Mouse (Mus musculus): ENCODE results near the gene Fblim1. TPM values are rescaled to one million over a fixed set of nuclear protein-coding genes. Genes with fewer than 3 reads are reported as not detected.

Gene Fblim1
- polyA plus RNA-seq, 1 experiment from 2014 or later, result 4.0 TPM

GRCm38 (mm10) chr4:141641353-141641771, 35.5 kb upstream of the Fblim1 start:
- Histone ChIP-seq H3K27me3 (replicated peaks) (no peaks in the 10 kb centered on the region), H3K36me3 (peaks cover 47% of the 10 kb centered on the region), H3K9me3 (replicated peaks) (no peaks in the 10 kb centered on the region), H3K4me2 (no peak overlapping the region), H3K27ac (no peak overlapping the region), H3K4me3 (no peak overlapping the region), H3K9ac (no peak overlapping the region), H3K4me1 (no peaks in the 10 kb centered on the region)
- WGBS (ENCODE audit: insufficient replicate concordance), result 83% methylated on average over 7 of the region's 7 CpGs
- no peak for ATAC-seq

DNA sequence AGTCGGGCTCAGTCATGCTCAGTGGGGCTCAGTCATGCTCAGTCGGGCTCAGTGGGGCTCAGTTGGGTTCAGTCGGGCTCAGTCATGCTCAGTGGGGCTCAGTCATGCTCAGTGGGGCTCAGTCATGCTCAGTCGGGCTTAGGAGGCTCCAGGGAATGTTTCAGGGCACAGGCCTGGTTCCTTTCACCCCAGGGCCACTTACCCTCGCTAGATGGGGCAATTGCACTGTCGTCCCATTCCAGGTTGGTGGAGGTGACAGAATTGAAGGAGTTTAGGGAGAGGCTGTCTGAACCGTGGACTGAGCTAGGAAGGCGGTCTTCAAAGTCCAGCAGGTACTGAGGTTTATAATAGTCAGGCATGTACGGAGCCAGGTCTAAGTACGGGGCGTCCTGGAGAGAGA, 33.6 kb upstream of the Fblim1 start:
- no peak for ATAC-seq
- H3K36me3 ChIP-seq, result peaks cover 47% of the 10 kb centered on the region
- no peak overlapping the region for H3K4me2 ChIP-seq
- 70% methylated on average over 11 of the region's 11 CpGs for WGBS (ENCODE audit: insufficient replicate concordance)
- no peaks in the 10 kb centered on the region for H3K4me1 ChIP-seq
- H3K27ac ChIP-seq, result no peak overlapping the region
- no peaks in the 10 kb centered on the region for H3K9me3 ChIP-seq (replicated peaks)
- no peaks in the 10 kb centered on the region for H3K27me3 ChIP-seq (replicated peaks)
- no peak overlapping the region for H3K4me3 ChIP-seq
- no peak overlapping the region for H3K9ac ChIP-seq

GRCm38 (mm10) chr4:141636693-141637092, 30.8 kb upstream of the Fblim1 start:
- ATAC-seq, result no peak
- WGBS (ENCODE audit: insufficient replicate concordance), result 96% methylated on average over 5 of the region's 5 CpGs
- H3K4me1 ChIP-seq, result no peaks in the 10 kb centered on the region
- peaks cover 58% of the 10 kb centered on the region for H3K36me3 ChIP-seq
- no peaks in the 10 kb centered on the region for H3K9me3 ChIP-seq (replicated peaks)
- no peak overlapping the region for H3K27ac ChIP-seq
- H3K4me2 ChIP-seq, result no peak overlapping the region
- no peak overlapping the region for H3K4me3 ChIP-seq
- H3K27me3 ChIP-seq (replicated peaks), result no peaks in the 10 kb centered on the region
- H3K9ac ChIP-seq, result no peak overlapping the region

DNA sequence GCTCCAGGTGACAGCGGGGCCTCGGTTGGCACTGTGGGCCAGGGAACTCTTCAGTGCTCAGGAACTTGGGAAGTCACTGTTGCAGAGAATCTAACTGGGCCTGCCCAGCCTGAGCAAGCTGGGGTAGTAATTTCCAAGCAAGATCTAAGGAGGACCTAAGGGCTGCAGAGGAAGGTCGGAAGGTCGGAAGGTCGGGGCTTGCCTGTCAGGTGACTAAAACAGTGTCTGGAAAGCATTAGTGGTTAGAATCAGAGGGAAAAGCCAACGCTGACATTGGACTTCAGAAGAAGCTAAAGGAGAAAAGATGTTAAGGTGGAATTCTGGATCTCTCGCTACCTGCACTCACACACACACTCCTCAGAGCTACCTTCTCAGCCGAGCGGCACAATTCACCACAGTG, 30.1 kb upstream of the Fblim1 start:
- ATAC-seq, result no peak
- Histone ChIP-seq H3K27me3 (replicated peaks) (no peaks in the 10 kb centered on the region), H3K9ac (no peak overlapping the region), H3K4me1 (no peaks in the 10 kb centered on the region), H3K9me3 (replicated peaks) (no peaks in the 10 kb centered on the region), H3K36me3 (peaks cover 58% of the 10 kb centered on the region), H3K4me2 (no peak overlapping the region), H3K27ac (no peak overlapping the region), H3K4me3 (no peak overlapping the region)
- WGBS (ENCODE audit: insufficient replicate concordance), result 80% methylated on average over 9 of the region's 9 CpGs

GRCm38 (mm10) chr4:141632111-141632873, 26.4 kb upstream of the Fblim1 start:
- Histone ChIP-seq H3K27me3 (replicated peaks) (no peaks in the 10 kb centered on the region), H3K9ac (no peak overlapping the region), H3K4me2 (no peak overlapping the region), H3K9me3 (replicated peaks) (no peaks in the 10 kb centered on the region), H3K4me1 (no peaks in the 10 kb centered on the region), H3K27ac (no peak overlapping the region), H3K4me3 (no peak overlapping the region), H3K36me3 (peaks cover 71% of the 10 kb centered on the region)
- WGBS (ENCODE audit: insufficient replicate concordance), result 87% methylated on average over 21 of the region's 21 CpGs
- ATAC-seq, result no peak

DNA sequence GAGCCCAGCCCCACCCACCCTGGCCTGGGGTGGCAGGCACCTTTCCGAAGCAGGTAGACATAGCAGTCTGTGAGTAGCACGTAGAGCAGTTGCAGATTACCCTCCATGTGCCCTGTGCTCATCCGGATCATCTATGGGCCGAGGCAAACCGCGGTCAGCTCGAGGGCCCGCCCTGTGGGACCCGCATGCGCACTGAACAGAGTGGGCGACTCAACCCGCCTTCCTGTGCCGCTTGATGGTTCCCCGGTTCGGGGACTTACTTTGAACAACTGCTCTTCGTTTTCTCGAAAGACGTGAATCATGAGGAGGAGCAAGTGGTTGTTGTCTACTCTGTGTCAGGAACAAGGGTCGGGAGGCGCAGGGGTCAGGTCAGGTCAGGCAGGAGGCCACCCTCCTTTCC, 25.4 kb upstream of the Fblim1 start:
- Histone ChIP-seq H3K27me3 (replicated peaks) (no peaks in the 10 kb centered on the region), H3K9me3 (replicated peaks) (no peaks in the 10 kb centered on the region), H3K4me1 (no peaks in the 10 kb centered on the region), H3K4me2 (no peak overlapping the region), H3K9ac (no peak overlapping the region), H3K27ac (no peak overlapping the region), H3K4me3 (no peak overlapping the region), H3K36me3 (peaks cover 71% of the 10 kb centered on the region)
- no peak for ATAC-seq
- WGBS (ENCODE audit: insufficient replicate concordance), result 84% methylated on average over 20 of the region's 20 CpGs

GRCm38 (mm10) chr4:141630021-141630420, 24.1 kb upstream of the Fblim1 start:
- H3K27ac ChIP-seq, result no peak overlapping the region
- no peaks in the 10 kb centered on the region for H3K9me3 ChIP-seq (replicated peaks)
- no peak overlapping the region for H3K9ac ChIP-seq
- no peaks in the 10 kb centered on the region for H3K27me3 ChIP-seq (replicated peaks)
- WGBS (ENCODE audit: insufficient replicate concordance), result 85% methylated on average over 11 of the region's 11 CpGs
- ATAC-seq, result no peak
- H3K36me3 ChIP-seq, result peaks cover 75% of the 10 kb centered on the region
- no peak overlapping the region for H3K4me3 ChIP-seq
- peaks cover 10% of the 10 kb centered on the region; the same call in 1 of the 2 replicates for H3K4me1 ChIP-seq
- no peak overlapping the region for H3K4me2 ChIP-seq

GRCm38 (mm10) chr4:141628661-141629060, 22.8 kb upstream of the Fblim1 start:
- H3K27ac ChIP-seq, result no peak overlapping the region
- no peak overlapping the region for H3K4me3 ChIP-seq
- no peak overlapping the region for H3K9ac ChIP-seq
- 73% methylated on average over 14 of the region's 14 CpGs for WGBS (ENCODE audit: insufficient replicate concordance)
- H3K9me3 ChIP-seq (replicated peaks), result no peaks in the 10 kb centered on the region
- peaks cover 70% of the 10 kb centered on the region for H3K36me3 ChIP-seq
- no peak for ATAC-seq
- peaks cover 19% of the 10 kb centered on the region for H3K4me1 ChIP-seq
- no peak overlapping the region for H3K4me2 ChIP-seq
- no peaks in the 10 kb centered on the region for H3K27me3 ChIP-seq (replicated peaks)

- H3K4me3 ChIP-seq, result no peak overlapping the region
- 81% methylated on average over 5 of the region's 5 CpGs for WGBS (ENCODE audit: insufficient replicate concordance)
- no peaks in the 10 kb centered on the region for H3K27me3 ChIP-seq (replicated peaks)
- ATAC-seq, result no peak
- peaks cover 24% of the 10 kb centered on the region for H3K4me1 ChIP-seq
- no peak overlapping the region for H3K4me2 ChIP-seq
- no peak overlapping the region for H3K9ac ChIP-seq
- H3K27ac ChIP-seq, result no peak overlapping the region
- H3K9me3 ChIP-seq (replicated peaks), result no peaks in the 10 kb centered on the region
- H3K36me3 ChIP-seq, result peaks cover 63% of the 10 kb centered on the region
Observed at GRCm38 (mm10) chr4:141627502-141627901, 21.6 kb upstream of the Fblim1 start.

DNA sequence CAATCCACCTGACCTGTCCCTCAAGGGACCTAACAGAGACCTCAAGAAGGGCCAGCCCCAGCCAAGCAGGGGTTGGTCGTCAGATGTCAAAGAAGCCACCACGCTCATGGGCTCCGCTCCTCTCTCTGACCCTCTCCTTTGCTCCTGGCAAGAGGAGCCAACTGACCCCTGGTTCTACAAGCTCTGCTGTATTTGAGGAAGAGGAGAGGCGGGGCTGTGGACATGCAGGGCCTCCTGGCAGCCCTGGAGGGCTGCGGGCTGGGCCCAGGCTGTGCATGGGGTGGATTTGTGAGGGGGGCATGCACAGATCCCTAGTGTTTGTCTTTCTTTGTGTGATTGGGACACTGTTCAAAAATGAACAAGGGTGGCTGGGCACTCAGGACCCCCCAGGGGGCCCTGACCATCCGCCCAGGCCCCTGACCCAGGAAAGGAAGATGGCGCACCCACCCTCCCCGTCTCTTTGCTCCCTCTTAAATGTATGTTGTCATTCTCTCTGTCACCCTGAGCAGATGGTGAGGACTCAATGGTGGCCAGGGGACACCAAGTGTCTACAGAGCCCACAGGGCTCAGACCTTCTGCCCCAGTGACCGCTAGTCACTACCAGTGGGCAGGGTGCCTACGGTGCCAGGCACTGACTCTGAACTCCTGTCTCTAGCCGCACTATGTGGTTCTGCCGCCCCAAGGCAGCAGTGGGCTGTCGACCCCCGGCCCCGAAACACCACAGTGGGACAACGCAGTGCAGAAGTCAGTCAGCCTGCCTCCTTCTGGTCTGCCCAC, 20.1 kb upstream of the Fblim1 start:
- no peak overlapping the region for H3K9ac ChIP-seq
- peaks cover 48% of the 10 kb centered on the region for H3K36me3 ChIP-seq
- H3K4me3 ChIP-seq, result no peak overlapping the region
- ATAC-seq, result no peak
- H3K9me3 ChIP-seq (replicated peaks), result no peaks in the 10 kb centered on the region
- 81% methylated on average over 16 of the region's 16 CpGs for WGBS (ENCODE audit: insufficient replicate concordance)
- H3K27me3 ChIP-seq (replicated peaks), result no peaks in the 10 kb centered on the region
- H3K4me1 ChIP-seq, result peaks cover 24% of the 10 kb centered on the region
- no peak overlapping the region for H3K27ac ChIP-seq
- H3K4me2 ChIP-seq, result no peak overlapping the region

- Histone ChIP-seq H3K9me3 (replicated peaks) (no peaks in the 10 kb centered on the region), H3K27ac (no peak overlapping the region), H3K4me2 (no peak overlapping the region), H3K4me1 (peaks cover 24% of the 10 kb centered on the region), H3K4me3 (no peak overlapping the region), H3K27me3 (replicated peaks) (no peaks in the 10 kb centered on the region), H3K36me3 (peaks cover 40% of the 10 kb centered on the region), H3K9ac (no peak overlapping the region)
- ATAC-seq, result no peak
- 63% methylated on average over 19 of the region's 19 CpGs for WGBS (ENCODE audit: insufficient replicate concordance)
Observed at GRCm38 (mm10) chr4:141624983-141625773, 19.3 kb upstream of the Fblim1 start.

DNA sequence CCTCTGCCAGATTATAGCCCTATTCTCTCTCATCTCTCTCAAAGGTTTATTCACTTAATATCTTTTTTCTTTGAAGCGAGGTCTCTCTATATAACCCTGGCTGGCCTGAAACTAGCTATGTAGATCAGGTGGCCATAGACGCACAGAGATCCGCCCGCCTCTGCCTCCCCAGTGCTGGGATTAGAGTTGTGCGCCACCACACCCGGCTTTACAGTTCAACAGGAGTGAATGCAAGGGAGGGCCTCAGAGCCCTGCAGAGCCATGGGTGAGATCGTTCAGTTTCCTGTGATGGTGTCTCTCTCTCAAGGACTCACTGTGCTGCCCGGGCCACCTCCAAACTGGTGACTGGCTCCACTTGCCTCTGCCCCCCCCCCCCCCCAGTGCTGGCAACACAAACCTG, 18.2 kb upstream of the Fblim1 start:
- WGBS (ENCODE audit: insufficient replicate concordance), result 61% methylated on average over 8 of the region's 8 CpGs

More for the DNA sequence above, 18.2 kb upstream of the Fblim1 start:
- H3K27ac ChIP-seq, result no peak overlapping the region
- no peaks in the 10 kb centered on the region for H3K9me3 ChIP-seq (replicated peaks)
- no peak overlapping the region for H3K4me3 ChIP-seq
- H3K4me1 ChIP-seq, result peaks cover 24% of the 10 kb centered on the region
- H3K36me3 ChIP-seq, result peaks cover 29% of the 10 kb centered on the region
- no peak overlapping the region for H3K9ac ChIP-seq
- ATAC-seq, result no peak
- H3K27me3 ChIP-seq (replicated peaks), result no peaks in the 10 kb centered on the region
- no peak overlapping the region for H3K4me2 ChIP-seq

Measured in liver, embryonic 12.5 days (tissue).